Mouse (Mus musculus): ENCODE measurements around the gene 4930452B06Rik. TPM values are rescaled to one million over a fixed set of nuclear protein-coding genes. Genes with fewer than 3 reads are reported as not detected.

4930452B06Rik gene
- polyA plus RNA-seq, 1 experiment = 4.5 TPM

DNA sequence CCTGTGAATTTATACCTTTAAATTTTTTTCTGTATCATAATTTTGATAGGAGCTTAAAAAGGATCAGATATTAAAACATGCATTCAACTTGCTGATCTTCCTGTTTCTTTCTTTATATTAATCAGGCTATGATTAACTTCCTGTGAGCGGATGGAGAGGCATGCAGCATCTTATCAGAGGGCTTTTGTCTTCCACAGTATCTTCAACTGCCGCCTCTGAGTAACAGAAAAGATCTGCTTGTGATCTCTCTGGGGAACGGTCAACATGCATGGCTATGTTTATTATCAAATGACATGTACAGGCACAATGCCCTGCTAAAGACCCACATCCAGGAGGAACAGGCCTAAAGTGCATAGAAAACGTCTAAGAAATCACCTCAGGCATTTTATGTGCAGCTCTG is 116.9 kb downstream of the 4930452B06Rik start:
- no peak for DNase-seq (ENCODE audit: extremely low spot score in 1 of 2, low spot score in 1 of 2)

DNA sequence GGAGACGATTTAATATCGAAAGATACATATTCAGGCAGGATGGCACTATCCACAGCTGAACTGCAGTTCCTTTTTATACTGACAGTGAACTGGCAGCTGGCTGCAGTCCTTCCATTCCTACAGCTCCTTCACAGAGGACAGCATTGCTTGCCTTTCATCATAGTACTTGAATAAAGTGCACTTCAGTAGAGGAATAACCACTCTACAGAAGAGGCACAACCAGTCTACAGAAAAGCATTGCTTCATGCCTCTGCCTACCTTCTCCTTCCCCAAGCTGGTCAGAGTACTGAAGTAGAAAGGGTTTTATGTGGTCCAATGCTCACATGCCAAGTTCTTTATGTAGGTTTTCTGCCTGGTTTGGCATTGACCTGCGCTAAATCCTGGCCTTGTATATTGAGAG is 130.0 kb downstream of the 4930452B06Rik start:
- no peak for DNase-seq (ENCODE audit: extremely low spot score in 1 of 2, low spot score in 1 of 2)

DNA sequence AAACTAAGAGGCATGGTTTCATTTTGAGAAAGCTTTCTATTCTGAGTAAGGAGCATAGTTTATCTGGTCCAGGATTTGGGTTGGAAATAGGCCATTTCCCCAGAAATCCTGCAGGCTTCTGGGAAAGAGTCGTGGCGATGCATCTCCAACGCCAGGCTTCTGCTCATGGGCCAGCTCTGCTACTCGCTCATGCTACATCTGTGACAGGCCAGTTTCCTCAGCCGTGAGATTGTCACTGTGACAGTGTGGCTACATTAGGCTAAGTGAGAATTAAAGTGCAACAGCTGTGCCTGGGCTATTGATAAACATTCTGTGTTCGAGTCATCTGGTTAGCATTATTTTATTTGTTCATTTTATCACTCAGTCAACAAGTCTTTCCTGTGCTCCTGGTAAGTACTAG is 140.8 kb downstream of the 4930452B06Rik start:
- DNase-seq (ENCODE audit: extremely low spot score in 1 of 2, low spot score in 1 of 2) = no peak

DNA sequence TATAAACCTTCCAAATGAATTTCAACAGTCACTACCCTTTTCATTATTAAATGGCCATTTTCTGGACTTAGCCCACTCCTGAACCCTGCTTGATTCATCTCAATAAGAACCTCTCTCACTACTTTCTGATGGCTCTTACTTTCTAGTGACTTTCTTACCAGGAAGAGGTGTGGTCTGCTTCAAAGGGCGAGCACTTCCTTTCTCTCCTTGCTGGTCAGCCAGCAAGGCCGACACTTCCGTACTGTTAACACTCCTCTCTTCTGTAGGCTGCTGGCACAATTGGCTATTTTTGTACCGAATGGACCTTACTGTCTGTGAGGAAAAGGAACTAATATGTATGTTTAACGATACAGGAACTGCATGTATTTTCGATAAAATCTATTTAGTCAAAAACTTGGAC is 148.4 kb downstream of the 4930452B06Rik start:
- DNase-seq (ENCODE audit: extremely low spot score in 1 of 2, low spot score in 1 of 2) = no peak

DNA sequence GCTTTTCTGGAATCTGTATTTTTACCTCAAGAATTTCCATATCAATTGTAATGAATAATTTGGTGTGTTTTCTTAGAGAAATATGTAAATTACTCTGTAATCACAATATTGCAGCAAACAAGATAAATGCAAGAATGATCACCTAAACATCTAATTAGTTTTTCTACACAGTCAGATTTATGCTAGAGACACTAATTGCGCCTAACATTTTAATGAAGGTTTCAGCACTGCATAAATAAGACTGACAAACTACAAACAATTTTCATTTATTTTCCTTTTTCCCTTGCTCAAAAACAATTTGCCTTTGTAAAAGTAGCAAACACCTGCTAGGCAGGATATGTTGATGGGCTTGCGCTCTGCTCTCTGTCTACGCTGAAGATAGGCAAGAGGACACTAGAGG is 152.0 kb downstream of the 4930452B06Rik start:
- no peak for DNase-seq (ENCODE audit: extremely low spot score in 1 of 2, low spot score in 1 of 2)

DNA sequence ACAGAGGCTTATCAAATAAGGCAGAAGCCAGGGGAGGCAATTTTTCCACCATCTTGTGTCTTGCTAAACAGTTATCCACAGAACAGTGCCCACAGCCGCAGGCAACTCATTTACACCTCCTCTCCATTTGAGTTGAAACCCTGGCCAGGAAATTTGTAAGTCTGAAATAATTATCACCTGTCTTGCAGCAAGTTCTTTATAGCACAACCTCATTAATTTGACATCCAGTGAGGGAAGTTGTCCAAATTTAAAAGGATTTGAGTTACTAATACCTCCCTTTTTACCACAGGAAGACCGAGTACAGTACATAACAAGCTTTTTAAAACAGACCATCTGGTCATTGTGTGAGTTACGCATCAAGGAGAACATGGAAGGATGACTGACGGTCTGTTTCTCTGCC is 154.8 kb downstream of the 4930452B06Rik start:
- peak in 1 of 2 experiments; percentile 2 for DNase-seq (ENCODE audit: extremely low spot score in 1 of 2, low spot score in 1 of 2)

DNA sequence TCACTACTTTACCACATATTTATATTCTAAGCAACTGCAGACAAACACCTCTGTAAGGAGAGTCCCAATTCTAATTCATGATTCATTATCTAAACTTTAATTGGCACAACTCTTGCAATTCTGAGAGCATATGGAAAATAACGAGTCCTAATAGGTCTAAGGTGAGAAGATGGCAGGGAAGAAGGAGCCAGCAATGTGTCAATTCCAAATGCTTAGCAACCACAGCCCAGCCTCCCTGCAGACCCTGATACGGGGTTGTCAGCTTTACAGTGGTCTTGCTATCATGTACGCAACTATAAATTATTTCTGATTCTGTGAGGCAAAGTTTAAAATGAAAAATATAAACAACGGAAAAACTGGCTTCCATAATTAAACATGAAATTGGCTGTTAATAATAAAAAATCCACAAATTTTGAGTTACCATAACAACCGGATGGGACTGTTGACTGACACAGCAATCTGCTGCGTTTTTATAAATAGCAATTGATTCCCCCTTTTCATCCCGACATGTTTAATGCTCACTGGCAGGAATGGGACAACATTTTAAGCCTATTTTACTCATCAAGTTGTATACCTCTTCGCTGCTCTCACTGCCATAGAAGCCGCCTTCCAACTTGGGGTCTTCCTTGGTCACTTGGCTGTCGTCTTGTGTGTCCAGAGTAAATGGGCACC is 155.6 kb downstream of the 4930452B06Rik start:
- no peak for DNase-seq (ENCODE audit: extremely low spot score in 1 of 2, low spot score in 1 of 2)

DNA sequence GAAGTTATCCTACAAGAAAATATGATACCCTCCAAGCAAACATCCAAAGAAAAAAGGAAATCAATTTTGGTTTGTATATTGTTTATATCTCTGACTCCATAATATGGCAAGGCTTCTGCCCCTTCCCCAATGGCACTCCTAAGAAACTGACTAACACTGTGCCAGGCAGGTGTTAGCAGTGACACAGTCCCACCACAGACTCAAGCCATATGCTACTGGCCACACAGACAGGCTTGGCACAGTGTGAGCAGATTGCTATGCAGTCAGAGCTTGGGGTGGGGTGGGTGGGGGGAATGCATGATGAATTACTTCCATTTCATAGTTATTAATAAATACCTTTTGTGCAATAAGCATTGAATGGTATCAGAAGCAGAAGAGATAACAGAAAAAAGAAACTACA is 157.4 kb downstream of the 4930452B06Rik start:
- no peak for DNase-seq (ENCODE audit: extremely low spot score in 1 of 2, low spot score in 1 of 2)

DNA sequence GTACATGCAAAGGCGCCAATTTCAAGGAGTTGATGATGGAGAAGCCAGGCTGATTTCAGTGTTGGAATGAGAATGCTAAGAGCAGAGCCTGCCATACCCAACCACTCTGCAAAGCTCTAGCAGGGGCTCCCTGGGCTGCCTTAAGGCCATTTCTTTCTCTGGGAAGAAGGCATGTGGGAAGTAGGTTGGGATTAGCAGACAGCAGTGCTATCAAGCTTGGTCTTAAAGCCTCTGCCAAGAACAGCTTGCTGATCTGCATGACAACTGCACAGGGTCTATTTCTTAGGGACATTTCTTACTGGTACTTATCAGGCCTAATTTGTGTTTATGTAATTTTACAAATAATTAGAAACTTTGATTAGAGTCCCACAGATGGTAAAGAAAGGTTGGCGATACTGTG is 161.8 kb downstream of the 4930452B06Rik start:
- DNase-seq (ENCODE audit: extremely low spot score in 1 of 2, low spot score in 1 of 2) = no peak

DNA sequence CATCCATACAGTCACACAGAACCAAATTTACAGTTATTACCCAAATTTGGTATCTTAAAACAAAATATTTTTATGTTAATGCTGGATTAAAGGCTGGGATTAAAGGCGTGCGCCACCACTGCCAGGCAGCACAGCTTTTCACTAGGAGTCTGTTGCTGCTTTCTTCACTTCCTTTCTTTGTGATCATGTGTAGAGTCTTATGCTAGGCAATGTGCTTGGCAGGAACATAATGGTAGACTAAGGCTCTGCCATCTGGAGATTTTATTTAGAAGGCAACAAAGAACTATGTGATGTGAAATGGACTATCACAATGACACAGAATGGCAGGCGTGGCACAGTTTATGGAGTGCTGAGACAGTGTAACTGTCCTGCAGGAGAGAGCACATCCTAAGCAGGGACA is 162.7 kb downstream of the 4930452B06Rik start:
- DNase-seq (ENCODE audit: extremely low spot score in 1 of 2, low spot score in 1 of 2) = no peak

DNA sequence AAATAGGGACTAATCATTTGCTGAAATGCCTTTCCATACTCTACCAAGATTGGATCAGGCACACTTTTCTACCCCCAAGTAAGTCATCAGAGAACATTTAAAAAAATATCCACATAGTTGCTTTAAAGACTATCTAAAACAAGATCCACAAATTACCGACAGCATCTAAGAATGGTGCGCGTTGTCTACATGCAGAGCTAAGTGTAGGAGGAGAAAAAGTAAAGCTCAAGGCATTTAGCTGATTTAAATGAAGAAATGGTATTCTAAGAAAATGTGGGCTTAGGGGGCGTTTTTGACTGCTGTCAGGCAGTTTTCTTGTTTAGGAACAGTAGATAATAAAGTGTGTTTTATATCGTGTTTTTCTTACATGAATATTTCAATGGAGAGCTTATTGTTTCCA is 163.5 kb downstream of the 4930452B06Rik start:
- DNase-seq (ENCODE audit: extremely low spot score in 1 of 2, low spot score in 1 of 2) = peak in 1 of 2 experiments; percentile 45

DNA sequence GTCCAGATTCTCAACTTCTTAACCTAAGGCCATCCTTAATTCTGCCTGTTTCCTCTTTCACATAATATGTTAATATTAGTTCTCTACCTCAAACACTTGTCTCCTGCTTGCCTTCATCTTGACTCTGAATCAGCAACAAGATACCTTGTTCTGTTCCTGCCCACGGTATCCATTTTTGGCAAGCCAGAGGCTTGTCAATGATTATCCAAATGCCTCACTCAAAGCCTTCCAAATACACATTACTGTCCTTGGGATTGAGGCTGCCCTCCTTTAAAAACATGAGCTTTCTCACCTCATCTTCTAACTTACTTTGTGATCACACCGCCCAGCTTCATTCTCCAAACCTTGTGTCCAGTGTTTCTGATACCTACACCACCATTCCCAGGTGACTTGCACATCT is 170.3 kb downstream of the 4930452B06Rik start:
- no peak for DNase-seq (ENCODE audit: extremely low spot score in 1 of 2, low spot score in 1 of 2)

DNA sequence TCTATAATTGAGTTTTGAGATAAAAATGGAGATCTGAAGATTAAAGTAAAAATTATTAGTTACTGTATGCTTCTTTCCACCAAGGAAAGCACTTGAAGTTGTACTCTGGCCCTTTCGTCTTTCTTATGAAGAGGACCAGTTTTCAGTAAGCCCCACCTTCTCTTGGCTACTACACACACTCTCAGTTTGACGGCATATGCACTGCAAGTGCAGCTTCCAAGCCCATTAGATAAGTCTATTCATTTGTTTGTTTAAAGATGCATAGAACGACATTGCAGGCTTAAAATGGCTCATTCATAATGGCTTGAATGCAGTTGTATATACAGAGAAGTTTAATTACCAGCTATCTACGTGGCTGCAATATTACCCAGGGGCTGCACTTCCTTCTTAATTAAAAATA is 171.1 kb downstream of the 4930452B06Rik start:
- no peak for DNase-seq (ENCODE audit: extremely low spot score in 1 of 2, low spot score in 1 of 2)

DNA sequence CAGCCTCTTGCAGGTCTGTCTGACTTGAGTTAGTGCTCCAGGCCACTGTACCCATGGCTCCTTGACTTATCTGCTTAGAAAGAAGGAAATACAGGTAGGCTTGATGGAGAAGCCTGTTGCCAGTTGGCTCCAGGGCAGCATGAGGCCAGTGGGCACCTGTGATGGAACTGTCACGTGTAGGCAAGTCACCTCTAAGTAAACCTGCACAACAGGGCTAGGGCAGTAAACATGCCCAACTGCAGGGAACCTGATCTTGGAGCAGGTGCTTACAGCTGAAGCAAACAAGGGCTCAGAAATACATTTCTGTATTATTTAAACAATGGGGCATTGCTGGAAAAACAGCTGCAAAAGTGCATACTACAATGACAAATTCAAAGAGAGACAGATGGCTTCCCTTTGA is 171.8 kb downstream of the 4930452B06Rik start:
- no peak for DNase-seq (ENCODE audit: extremely low spot score in 1 of 2, low spot score in 1 of 2)

DNA sequence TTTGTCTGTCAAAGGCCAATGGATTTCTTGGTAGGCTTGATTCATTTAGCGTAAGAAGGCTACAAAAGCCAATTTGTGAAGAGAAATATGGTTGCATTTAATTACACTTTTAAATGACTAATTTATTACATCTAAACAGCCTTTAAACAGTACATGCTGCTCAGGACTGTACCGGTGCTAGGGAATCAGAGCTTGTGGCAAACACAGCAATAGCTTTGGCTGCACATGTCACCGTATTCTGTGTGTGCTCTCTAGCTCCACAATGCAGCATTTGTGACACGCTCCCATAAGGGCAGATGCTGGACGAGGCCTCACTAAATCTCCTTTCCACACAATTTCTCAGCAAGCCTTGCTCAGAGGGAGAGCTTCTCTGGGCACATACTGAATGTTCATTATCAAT is 187.9 kb downstream of the 4930452B06Rik start:
- DNase-seq (ENCODE audit: extremely low spot score in 1 of 2, low spot score in 1 of 2) = no peak

DNA sequence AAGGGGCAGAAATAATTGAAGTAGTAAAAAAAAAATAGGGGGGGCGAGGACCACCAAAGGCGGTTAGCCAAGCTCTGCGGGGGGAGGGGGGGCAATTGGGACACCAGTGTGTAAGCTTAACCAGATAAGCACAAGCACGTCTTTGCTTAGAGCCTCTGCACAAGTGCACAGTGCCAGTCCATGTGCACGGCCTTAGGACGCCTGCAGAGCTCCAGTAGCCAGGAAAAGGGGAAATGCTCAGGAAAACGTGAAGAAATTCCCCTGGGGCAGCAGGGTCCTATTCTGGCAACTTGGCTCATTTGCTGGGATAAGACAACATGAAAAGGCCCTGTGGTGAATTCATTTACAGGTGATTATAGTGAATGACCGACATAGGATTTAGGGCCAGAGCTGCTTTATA is 188.7 kb downstream of the 4930452B06Rik start:
- no peak for DNase-seq (ENCODE audit: extremely low spot score in 1 of 2, low spot score in 1 of 2)

DNA sequence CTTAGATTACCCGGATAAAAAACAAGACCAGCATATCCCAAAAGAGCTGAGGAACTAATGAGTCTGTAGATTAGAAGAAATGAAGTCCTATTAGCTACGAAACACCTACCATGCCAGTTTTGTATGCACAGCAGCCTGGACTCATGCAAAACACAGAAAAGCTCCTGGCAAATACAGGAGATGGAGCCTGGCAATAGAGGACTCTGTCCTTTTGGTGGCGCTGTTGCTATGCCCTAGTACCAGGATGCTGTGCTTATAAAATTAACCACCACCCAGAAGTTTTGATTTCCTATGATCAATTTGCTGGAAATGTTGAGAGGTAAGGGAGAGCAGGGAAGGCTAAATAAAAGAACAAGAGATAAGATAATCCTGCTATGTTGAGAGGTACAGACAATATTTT is 189.4 kb downstream of the 4930452B06Rik start:
- peak; percentile 26 to 76 for DNase-seq (ENCODE audit: extremely low spot score in 1 of 2, low spot score in 1 of 2)

DNA sequence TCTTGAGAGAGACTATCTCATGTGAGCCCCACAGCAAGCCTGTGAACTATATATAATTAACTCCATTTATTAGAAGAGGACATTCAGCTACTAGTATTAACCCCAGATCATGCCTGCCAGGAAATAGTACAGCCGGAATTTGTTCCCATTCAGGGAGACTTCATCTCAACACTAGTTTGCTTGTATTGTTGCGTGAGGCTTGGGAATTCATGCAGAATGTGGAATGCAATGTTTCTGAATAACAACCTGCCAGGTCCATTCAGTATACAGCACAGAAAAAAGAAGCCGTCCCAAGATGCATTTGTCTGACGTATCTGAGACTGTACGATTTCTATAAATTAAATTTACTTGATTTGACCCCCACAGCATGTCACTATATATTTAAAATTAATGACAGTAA is 190.2 kb downstream of the 4930452B06Rik start:
- no peak for DNase-seq (ENCODE audit: extremely low spot score in 1 of 2, low spot score in 1 of 2)

DNA sequence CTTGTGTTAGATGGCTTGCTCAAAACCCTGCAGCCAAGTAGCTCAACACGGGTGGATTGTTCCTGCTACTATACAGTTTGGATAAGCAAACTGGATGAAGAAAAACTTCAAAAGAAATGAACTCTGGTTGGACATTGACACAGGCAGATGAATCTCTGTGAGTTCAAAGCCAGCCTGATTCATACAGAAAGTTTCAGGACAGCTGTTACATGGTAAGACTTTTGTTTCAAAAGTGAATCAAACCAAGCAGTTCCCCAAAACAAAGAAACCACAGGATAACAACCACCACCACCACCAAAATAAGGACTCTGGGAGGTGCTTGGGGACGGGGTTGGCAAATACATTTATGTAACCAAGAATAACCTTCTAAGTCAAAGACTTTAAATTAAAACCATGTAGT is 193.2 kb downstream of the 4930452B06Rik start:
- no peak for DNase-seq (ENCODE audit: extremely low spot score in 1 of 2, low spot score in 1 of 2)

DNA sequence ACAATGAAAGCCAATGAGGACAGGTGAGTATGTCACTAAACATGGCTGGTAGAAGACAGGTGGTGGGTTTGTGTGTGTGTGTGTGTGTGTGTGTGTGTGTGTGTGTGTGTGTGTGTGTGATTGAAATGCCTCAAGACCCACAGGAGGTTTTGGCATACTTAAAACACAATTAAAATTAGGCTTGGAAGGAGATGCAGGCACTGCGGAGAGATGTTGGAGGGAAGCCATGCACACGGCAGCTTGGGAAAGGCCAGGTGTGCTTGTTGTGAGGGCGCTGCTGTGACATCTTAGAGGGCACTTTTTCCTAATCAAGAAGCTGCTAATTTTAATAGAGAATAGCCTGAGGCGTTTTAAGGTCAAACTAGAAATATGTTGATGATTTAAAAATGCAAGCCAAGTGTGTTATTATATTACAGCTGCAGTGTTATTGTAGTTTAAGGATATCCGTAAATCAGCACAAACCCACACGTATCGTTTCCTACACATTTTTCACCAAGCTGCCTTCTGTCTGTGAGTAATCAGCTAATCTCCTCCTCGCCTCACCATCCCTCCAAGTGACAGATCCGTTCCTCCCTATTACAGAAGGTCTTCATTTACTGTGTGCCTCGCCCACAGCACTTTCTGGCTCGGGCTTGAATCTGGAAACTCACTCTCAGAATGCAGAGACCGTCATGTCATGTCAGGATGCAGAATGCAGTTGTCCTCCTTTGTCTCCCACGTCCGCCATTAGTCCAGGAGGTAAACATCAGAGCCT is 201.5 kb downstream of the 4930452B06Rik start:
- DNase-seq (ENCODE audit: extremely low spot score in 1 of 2, low spot score in 1 of 2) = peak; percentile 13 to 51

DNA sequence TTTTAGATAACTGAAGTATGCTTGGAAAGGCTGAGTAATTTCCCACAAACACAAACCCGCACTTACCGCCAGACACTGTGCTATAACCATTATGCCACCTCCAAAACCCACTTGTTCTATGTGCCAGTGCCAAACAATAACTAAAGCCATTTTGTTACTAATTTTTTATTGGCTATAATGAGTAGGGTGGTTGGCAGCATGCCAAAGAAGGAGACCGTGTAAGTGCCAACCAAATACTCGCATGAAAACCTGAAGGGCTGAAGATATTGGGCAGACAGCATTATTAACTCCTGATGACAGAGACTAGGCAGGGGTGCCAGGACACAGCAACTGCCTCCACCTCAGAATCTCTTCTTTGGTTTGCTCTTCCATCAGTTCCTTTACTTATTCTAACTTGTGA is 203.1 kb downstream of the 4930452B06Rik start:
- DNase-seq (ENCODE audit: extremely low spot score in 1 of 2, low spot score in 1 of 2) = no peak

DNA sequence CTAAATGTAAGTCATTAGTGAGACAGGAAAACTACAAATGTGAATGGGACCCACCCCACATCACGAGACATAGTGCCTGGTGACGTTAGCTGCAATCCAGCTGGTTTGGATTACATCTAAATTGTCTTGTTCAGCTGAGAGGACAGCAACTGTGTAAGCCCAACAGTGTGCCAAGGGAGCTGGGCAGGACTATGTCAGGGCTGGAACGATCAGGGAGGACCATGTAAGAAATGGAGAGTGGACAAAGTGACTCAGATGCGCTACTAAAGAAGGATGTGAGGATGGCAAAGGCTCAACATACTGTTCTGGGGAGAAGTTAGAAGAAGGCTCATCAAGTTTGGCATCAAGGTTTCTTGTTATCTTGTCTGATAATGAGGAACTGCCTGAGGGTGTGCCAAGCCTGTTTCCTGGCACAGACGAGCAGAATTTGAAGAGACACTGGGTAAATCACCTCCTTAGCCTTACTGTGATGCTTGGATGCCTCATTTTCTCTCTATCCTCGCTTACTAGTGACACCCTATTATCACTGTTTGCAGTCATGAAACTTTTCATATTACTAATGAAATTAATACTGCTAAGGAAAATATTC is 203.6 kb downstream of the 4930452B06Rik start:
- DNase-seq (ENCODE audit: extremely low spot score in 1 of 2, low spot score in 1 of 2) = no peak

Data from frontal cortex, adult 2 months (tissue).